Mouse (Mus musculus): ENCODE measurements around the gene Abcc6. TPM values are rescaled to one million over a fixed set of nuclear protein-coding genes. Genes with fewer than 3 reads are reported as not detected.

Gene Abcc6
- polyA plus RNA-seq, 1 experiment from 2014 or later, result 0.53 TPM

DNA sequence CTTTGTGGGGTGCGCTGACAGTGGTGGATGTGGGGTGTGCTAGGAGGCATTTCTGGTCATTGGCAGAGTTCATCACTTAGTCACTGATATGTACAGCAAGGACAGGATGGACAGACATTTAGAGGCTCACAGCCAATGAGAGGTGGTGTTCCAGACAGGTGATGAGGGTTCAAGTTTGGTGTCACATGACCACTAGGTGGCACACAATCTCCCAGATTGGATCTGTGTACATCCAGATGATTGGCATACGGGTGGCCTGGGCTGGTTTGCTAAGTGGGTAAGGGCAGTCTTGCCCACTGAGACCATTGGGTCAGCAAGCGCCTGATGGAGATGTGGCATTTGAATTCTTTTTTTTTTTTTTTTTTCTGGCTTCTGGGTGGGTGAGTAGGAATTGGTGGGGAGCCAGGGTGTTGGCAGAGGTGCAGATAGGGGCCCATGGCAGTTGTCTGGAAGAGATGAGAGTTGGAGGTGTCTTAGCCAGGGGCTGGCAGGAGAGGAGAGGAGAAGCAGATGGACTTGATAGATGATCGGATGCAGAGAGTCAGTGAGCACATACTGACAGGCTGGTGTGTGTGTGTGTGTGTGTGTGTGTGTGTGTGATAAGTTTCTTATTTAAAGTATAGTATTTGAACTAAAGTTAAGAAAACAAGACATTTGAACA is 22.2 kb upstream of the Abcc6 start:
- Histone ChIP-seq H3K4me1 (ENCODE audit: control insufficient read depth, insufficient read depth, low read depth, low read length) (no peaks in the 10 kb centered on the region), H3K27ac (ENCODE audit: low read depth, low read length) (no peak overlapping the region), H3K9me3 (ENCODE audit: control insufficient read depth, low read length) (no peaks in the 10 kb centered on the region), H3K27me3 (replicated peaks; ENCODE audit: control insufficient read depth, insufficient read depth, low read length) (no peaks in the 10 kb centered on the region), H3K4me2 (ENCODE audit: low read length) (no peak overlapping the region), H3K4me3 (ENCODE audit: low read length) (no peak overlapping the region), H3K36me3 (ENCODE audit: control insufficient read depth, insufficient read depth, low read length) (peaks cover 37% of the 10 kb centered on the region), H3K9ac (ENCODE audit: low read depth, low read length) (no peak overlapping the region)
- ATAC-seq, result peak; percentile 40; the same call in 1 of the 2 replicates
- 88% methylated on average over 4 of the region's 4 CpGs for WGBS

DNA sequence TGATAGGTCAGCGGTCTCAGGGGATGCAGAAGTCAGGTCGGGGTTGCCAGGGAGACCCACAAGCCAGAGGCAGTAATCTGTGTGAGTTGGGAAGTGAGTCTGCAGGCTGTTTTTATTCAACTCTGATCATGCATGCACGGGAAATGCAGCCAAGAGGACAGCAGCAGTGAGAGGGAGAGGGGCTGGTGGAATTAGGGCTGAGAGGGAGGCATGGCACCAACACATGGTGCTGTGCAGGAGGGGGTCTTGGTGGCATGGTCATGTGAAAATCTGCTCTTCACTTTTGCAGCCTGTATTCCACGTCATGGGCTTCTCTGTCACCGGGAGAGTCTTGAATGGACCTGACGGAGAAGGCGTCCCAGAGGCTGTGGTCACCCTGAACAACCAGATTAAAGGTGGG is 19.9 kb upstream of the Abcc6 start:
- Histone ChIP-seq H3K9me3 (ENCODE audit: control insufficient read depth, low read length) (no peaks in the 10 kb centered on the region), H3K4me3 (ENCODE audit: low read length) (no peak overlapping the region), H3K27ac (ENCODE audit: low read depth, low read length) (no peak overlapping the region), H3K4me2 (ENCODE audit: low read length) (no peak overlapping the region), H3K36me3 (ENCODE audit: control insufficient read depth, insufficient read depth, low read length) (peaks cover 42% of the 10 kb centered on the region), H3K27me3 (replicated peaks; ENCODE audit: control insufficient read depth, insufficient read depth, low read length) (no peaks in the 10 kb centered on the region), H3K4me1 (ENCODE audit: control insufficient read depth, insufficient read depth, low read depth, low read length) (no peaks in the 10 kb centered on the region), H3K9ac (ENCODE audit: low read depth, low read length) (no peak overlapping the region)
- ATAC-seq, result 0 out of 2 replicates have a peak, but pooled peaks have one; percentile 48
- 68% methylated on average over 7 of the region's 7 CpGs for WGBS

DNA sequence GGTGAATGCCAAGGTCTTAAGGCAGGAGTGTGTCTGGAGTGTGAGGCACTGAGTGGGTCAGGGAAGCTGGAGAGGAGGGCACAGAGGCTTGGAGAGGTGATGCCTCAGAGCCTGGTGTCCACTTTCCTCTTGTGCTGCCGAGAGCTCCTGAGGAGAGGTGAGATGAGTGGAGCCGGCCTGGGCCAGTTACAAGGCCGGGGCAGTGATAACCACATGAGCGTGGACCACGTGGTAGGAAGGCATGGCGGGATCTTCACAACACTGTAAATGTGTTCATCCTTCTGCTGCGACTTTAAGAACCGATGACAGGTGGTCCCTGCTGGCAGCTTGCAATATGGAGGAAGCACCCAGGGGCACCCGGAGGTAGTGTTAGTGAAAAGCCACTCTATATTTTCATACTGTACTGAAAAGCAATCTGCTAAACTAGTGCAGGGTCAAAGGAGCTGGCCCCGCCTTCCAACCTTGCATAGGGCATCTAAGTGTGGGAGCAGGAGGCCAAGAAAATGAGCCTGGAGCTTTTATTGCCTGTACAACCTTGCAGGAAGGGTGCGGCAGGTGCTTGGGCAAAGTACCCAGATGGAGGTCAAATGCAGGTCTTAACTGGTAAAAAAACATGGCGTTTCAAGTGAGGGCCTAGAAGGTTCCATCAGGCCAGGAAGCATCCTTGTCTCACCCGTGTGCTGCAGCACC is 17.9 kb upstream of the Abcc6 start:
- H3K27ac ChIP-seq (ENCODE audit: low read depth, low read length), result no peak overlapping the region

DNA sequence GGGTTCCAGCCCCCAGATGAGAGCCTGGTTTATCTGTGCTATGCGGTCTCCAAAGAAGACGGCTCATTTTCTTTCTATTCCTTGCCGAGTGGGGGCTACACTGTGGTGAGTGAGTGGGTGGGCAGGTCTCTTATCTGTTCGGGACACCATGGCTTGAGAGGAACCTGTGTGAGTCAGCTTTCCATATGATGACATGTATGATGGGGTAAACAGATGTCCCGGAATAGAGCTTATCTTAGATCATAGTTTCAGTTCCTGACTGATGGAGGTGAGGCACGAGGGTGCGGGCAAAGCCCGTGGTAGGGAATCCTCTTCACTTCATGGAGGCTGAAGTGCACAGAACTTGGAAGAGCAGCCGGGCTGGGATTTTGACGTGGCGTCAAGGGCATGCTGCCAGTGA is 15.8 kb upstream of the Abcc6 start:
- no peak overlapping the region for H3K9ac ChIP-seq (ENCODE audit: low read depth, low read length)
- H3K4me1 ChIP-seq (ENCODE audit: control insufficient read depth, insufficient read depth, low read depth, low read length), result no peaks in the 10 kb centered on the region
- no peak overlapping the region for H3K4me2 ChIP-seq (ENCODE audit: low read length)
- no peak for ATAC-seq
- peaks cover 47% of the 10 kb centered on the region for H3K36me3 ChIP-seq (ENCODE audit: control insufficient read depth, insufficient read depth, low read length)
- H3K27me3 ChIP-seq (replicated peaks; ENCODE audit: control insufficient read depth, insufficient read depth, low read length), result no peaks in the 10 kb centered on the region
- H3K27ac ChIP-seq (ENCODE audit: low read depth, low read length), result no peak overlapping the region
- H3K4me3 ChIP-seq (ENCODE audit: low read length), result no peak overlapping the region
- no peaks in the 10 kb centered on the region for H3K9me3 ChIP-seq (ENCODE audit: control insufficient read depth, low read length)
- 97% methylated on average over 11 of the region's 11 CpGs for WGBS

More for the DNA sequence above, 17.9 kb upstream of the Abcc6 start:
- H3K4me1 ChIP-seq (ENCODE audit: control insufficient read depth, insufficient read depth, low read depth, low read length), result no peaks in the 10 kb centered on the region
- 96% methylated on average over 13 of the region's 13 CpGs for WGBS
- no peak overlapping the region for H3K4me2 ChIP-seq (ENCODE audit: low read length)
- no peaks in the 10 kb centered on the region for H3K27me3 ChIP-seq (replicated peaks; ENCODE audit: control insufficient read depth, insufficient read depth, low read length)
- H3K4me3 ChIP-seq (ENCODE audit: low read length), result no peak overlapping the region
- H3K9me3 ChIP-seq (ENCODE audit: control insufficient read depth, low read length), result no peaks in the 10 kb centered on the region
- H3K36me3 ChIP-seq (ENCODE audit: control insufficient read depth, insufficient read depth, low read length), result peaks cover 42% of the 10 kb centered on the region
- ATAC-seq, result no peak
- no peak overlapping the region for H3K9ac ChIP-seq (ENCODE audit: low read depth, low read length)

DNA sequence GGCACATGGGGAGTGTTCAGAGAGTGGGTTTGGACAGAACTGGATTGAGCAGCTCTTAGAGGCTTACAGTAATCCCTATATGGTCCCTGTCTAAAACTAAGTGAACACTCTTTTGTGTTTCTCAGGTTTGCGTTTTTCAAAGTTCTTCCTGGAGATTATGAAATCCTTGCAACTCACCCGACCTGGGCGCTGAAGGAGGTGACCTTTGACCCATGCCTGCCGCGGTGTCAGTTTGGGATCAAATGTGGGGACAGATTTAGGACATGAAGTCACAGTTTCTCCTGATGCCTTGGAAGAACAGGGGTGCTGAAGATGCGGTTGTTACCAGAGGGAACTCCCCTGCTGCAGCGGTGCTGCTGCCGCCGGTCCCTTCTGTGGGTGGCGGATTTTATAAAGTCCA is 14.0 kb upstream of the Abcc6 start:
- H3K9ac ChIP-seq (ENCODE audit: low read depth, low read length), result no peak overlapping the region
- no peak overlapping the region for H3K27ac ChIP-seq (ENCODE audit: low read depth, low read length)
- no peak for ATAC-seq
- no peak overlapping the region for H3K4me3 ChIP-seq (ENCODE audit: low read length)
- WGBS, result 92% methylated on average over 10 of the region's 10 CpGs
- no peaks in the 10 kb centered on the region for H3K9me3 ChIP-seq (ENCODE audit: control insufficient read depth, low read length)
- H3K27me3 ChIP-seq (replicated peaks; ENCODE audit: control insufficient read depth, insufficient read depth, low read length), result no peaks in the 10 kb centered on the region
- H3K4me1 ChIP-seq (ENCODE audit: control insufficient read depth, insufficient read depth, low read depth, low read length), result no peaks in the 10 kb centered on the region
- peaks cover 44% of the 10 kb centered on the region for H3K36me3 ChIP-seq (ENCODE audit: control insufficient read depth, insufficient read depth, low read length)
- no peak overlapping the region for H3K4me2 ChIP-seq (ENCODE audit: low read length)

DNA sequence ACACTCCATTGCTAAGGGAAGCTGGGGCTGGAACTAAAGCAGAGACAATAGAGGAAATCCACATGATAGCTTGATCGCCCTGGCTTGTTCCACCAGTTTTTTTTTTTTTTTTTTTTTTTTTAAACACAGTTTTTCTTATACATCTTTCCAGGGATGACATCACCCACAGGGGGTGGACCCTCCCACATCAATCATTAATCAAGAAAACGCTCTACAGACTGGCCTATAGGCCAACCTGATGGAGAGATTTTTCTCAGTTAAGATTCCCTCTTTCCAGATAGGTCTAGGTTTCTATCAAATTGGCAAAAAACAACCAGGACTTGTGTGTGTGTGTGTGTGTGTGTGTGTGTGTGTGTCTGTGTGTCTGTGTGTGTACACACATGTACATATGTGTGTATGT is 9.8 kb upstream of the Abcc6 start:
- 59% methylated on average over 2 of the region's 2 CpGs for WGBS
- no peaks in the 10 kb centered on the region for H3K27me3 ChIP-seq (replicated peaks; ENCODE audit: control insufficient read depth, insufficient read depth, low read length)
- H3K36me3 ChIP-seq (ENCODE audit: control insufficient read depth, insufficient read depth, low read length), result peaks cover 26% of the 10 kb centered on the region
- H3K4me3 ChIP-seq (ENCODE audit: low read length), result no peak overlapping the region
- H3K9me3 ChIP-seq (ENCODE audit: control insufficient read depth, low read length), result no peaks in the 10 kb centered on the region
- peaks cover 7% of the 10 kb centered on the region for H3K4me1 ChIP-seq (ENCODE audit: control insufficient read depth, insufficient read depth, low read depth, low read length)
- H3K9ac ChIP-seq (ENCODE audit: low read depth, low read length), result no peak overlapping the region
- no peak overlapping the region for H3K4me2 ChIP-seq (ENCODE audit: low read length)
- ATAC-seq, result no peak
- H3K27ac ChIP-seq (ENCODE audit: low read depth, low read length), result no peak overlapping the region

DNA sequence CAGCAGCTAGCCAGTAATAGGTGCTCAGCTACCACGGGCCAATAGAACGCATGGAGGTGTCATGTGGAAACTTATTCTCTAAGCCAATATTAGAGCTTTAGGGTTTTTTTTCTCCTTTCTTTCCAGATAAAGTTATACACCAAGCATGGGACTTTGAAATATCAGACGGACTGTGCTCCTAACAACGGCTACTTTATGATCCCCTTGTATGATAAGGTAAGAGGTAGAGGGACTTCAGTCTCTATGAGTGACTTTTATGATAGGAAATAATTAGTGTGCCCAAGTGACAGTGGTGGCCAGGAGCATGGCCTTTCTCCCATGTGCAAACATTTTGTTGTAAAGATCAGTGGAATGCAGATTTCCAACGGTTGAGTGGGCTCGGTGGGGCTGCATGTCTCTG is 7.3 kb upstream of the Abcc6 start:
- no peaks in the 10 kb centered on the region for H3K27me3 ChIP-seq (replicated peaks; ENCODE audit: control insufficient read depth, insufficient read depth, low read length)
- no peak for ATAC-seq
- H3K4me2 ChIP-seq (ENCODE audit: low read length), result no peak overlapping the region
- H3K9ac ChIP-seq (ENCODE audit: low read depth, low read length), result no peak overlapping the region
- 87% methylated on average over 6 of the region's 6 CpGs for WGBS
- H3K36me3 ChIP-seq (ENCODE audit: control insufficient read depth, insufficient read depth, low read length), result peaks cover 13% of the 10 kb centered on the region
- no peak overlapping the region for H3K4me3 ChIP-seq (ENCODE audit: low read length)
- no peak overlapping the region for H3K27ac ChIP-seq (ENCODE audit: low read depth, low read length)
- peaks cover 14% of the 10 kb centered on the region for H3K4me1 ChIP-seq (ENCODE audit: control insufficient read depth, insufficient read depth, low read depth, low read length)
- no peaks in the 10 kb centered on the region for H3K9me3 ChIP-seq (ENCODE audit: control insufficient read depth, low read length)

DNA sequence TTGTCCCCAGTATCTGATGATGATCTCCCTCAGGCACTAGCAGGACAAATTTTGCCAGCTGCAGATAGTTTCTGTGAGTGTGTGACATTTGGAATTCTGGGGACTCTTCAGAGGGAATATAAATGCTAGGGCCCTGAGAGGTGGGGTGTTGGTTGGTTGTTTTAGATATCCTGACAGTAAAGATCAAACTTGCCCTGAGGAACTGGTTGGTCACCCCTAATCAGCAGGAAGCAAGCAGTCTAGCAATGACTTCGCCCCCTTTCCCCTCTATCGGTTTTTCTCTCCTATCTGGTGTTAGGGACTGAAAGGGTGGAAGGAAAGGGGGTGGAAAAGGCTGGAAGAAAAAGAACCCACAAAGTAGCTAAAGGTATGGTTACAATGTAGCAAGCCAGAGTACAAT is 5.4 kb upstream of the Abcc6 start:
- H3K36me3 ChIP-seq (ENCODE audit: control insufficient read depth, insufficient read depth, low read length), result peaks cover 6% of the 10 kb centered on the region; the same call in 1 of the 2 replicates
- no peaks in the 10 kb centered on the region for H3K9me3 ChIP-seq (ENCODE audit: control insufficient read depth, low read length)
- H3K27me3 ChIP-seq (replicated peaks; ENCODE audit: control insufficient read depth, insufficient read depth, low read length), result no peaks in the 10 kb centered on the region
- no peak for ATAC-seq
- H3K27ac ChIP-seq (ENCODE audit: low read depth, low read length), result no peak overlapping the region
- WGBS, result 91% methylated on average over 2 of the region's 2 CpGs
- H3K4me3 ChIP-seq (ENCODE audit: low read length), result no peak overlapping the region
- H3K4me2 ChIP-seq (ENCODE audit: low read length), result no peak overlapping the region
- peaks cover 14% of the 10 kb centered on the region for H3K4me1 ChIP-seq (ENCODE audit: control insufficient read depth, insufficient read depth, low read depth, low read length)
- no peak overlapping the region for H3K9ac ChIP-seq (ENCODE audit: low read depth, low read length)

DNA sequence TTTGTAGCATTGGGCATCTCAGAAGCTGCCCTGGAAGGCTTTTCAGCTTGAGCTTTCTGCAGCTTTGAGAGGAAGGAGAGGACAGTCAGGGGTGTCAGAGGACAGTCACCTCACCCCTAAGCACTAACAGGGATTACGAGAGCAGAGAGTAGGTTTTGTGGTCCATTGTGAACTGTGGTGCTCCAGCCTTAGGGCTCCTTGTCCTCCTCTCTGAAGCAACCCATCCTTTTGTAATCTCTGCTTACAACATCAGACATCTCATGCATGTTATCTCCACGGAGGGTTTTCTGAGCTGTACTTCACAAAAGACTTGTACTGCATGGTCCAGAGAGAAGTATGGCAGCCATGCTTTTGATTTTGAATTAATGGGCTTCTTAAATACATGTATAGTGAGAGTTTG is 4.9 kb upstream of the Abcc6 start:
- Histone ChIP-seq H3K9me3 (ENCODE audit: control insufficient read depth, low read length) (no peaks in the 10 kb centered on the region), H3K27ac (ENCODE audit: low read depth, low read length) (no peak overlapping the region), H3K4me3 (ENCODE audit: low read length) (no peak overlapping the region), H3K9ac (ENCODE audit: low read depth, low read length) (no peak overlapping the region), H3K36me3 (ENCODE audit: control insufficient read depth, insufficient read depth, low read length) (peaks cover 6% of the 10 kb centered on the region; the same call in 1 of the 2 replicates), H3K27me3 (replicated peaks; ENCODE audit: control insufficient read depth, insufficient read depth, low read length) (no peaks in the 10 kb centered on the region), H3K4me1 (ENCODE audit: control insufficient read depth, insufficient read depth, low read depth, low read length) (peaks cover 14% of the 10 kb centered on the region), H3K4me2 (ENCODE audit: low read length) (peak overlapping the region; percentile 80)
- 78% methylated on average over 2 of the region's 2 CpGs for WGBS
- ATAC-seq, result no peak

All from hindbrain, embryonic 16.5 days (tissue).